Mouse (Mus musculus): Measurements from ENCODE around the gene Tlr4. TPM values are rescaled to one million over a fixed set of nuclear protein-coding genes. Genes with fewer than 3 reads are reported as not detected.

The Tlr4 gene
- polyA plus RNA-seq, 1 experiment from 2014 or later = 0.91 TPM

GRCm38 (mm10) chr4:66894981-66895380, 67.6 kb downstream of the Tlr4 start:
- DNase-seq (no peak), ATAC-seq (ENCODE audit: insufficient read depth) (no peak)
- WGBS = 48% methylated on average over 7 of the region's 7 CpGs
- Histone ChIP-seq H3K36me3 (ENCODE audit: insufficient read depth) (no peaks in the 10 kb centered on the region), H3K9me3 (ENCODE audit: low read depth, low read length) (no peaks in the 10 kb centered on the region), H3K9ac (no peak overlapping the region), H3K4me2 (no peak overlapping the region), H3K27ac (ENCODE audit: low read depth) (no peak overlapping the region), H3K4me3 (ENCODE audit: low read depth, low read length) (no peak overlapping the region), H3K27me3 (ENCODE audit: insufficient read depth, low read length) (no peaks in the 10 kb centered on the region), H3K4me1 (ENCODE audit: insufficient read depth) (no peaks in the 10 kb centered on the region)
- TF ChIP-seq CTCF (IDR thresholded peaks at IDR 0.05; ENCODE audit: low read depth) = no peak

DNA sequence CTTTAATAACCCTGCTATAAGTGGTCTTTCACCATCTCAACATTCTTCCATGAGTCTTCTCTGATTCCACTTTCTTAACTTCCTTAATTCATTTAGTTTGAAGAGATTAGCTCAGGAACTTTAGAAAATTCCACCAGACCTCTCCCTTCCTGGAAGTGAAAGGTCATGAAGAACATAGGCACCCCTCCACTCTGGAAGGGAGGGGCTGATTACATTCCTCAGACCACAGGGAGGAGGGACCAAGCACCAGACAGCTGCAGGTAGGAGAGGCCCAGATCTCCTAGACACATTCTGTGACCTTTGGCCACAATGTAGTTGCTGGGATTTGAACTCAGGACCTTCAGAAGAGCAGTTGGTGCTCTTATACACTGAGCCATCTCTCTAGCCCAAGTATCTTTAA, 72.7 kb downstream of the Tlr4 start:
- H3K9ac ChIP-seq = no peak overlapping the region
- H3K27ac ChIP-seq (ENCODE audit: low read depth) = no peak overlapping the region
- H3K27me3 ChIP-seq (ENCODE audit: insufficient read depth, low read length) = no peaks in the 10 kb centered on the region
- no peaks in the 10 kb centered on the region for H3K9me3 ChIP-seq (ENCODE audit: low read depth, low read length)
- no peaks in the 10 kb centered on the region for H3K36me3 ChIP-seq (ENCODE audit: insufficient read depth)
- ATAC-seq (ENCODE audit: insufficient read depth) (no peak), DNase-seq (no peak)
- no peak overlapping the region for H3K4me3 ChIP-seq (ENCODE audit: low read depth, low read length)
- H3K4me2 ChIP-seq = no peak overlapping the region
- no peak for TF ChIP-seq CTCF (IDR thresholded peaks at IDR 0.05; ENCODE audit: low read depth)
- no peaks in the 10 kb centered on the region for H3K4me1 ChIP-seq (ENCODE audit: insufficient read depth)

DNA sequence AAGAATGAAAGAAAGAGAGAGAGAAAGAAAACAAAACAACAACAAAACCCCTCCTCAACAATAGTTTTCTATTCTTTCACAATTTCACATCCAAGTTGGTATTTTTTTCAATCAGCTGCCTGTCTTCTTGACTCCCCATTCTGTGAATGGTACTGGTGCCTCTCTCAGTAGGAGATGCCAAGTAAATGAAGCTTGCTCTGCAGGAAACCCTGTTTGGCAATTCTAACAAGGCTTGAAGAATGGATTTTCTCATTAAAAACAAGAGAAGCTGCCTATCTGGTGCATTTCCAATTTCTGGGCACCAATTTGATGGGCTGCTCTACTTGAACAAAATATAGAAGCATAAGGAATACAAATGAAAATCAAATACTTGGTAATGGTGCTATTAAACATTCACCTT, 74.1 kb downstream of the Tlr4 start:
- Histone ChIP-seq H3K27me3 (ENCODE audit: insufficient read depth, low read length) (no peaks in the 10 kb centered on the region), H3K4me2 (no peak overlapping the region), H3K4me1 (ENCODE audit: insufficient read depth) (no peaks in the 10 kb centered on the region), H3K27ac (ENCODE audit: low read depth) (no peak overlapping the region), H3K9ac (no peak overlapping the region), H3K4me3 (ENCODE audit: low read depth, low read length) (no peak overlapping the region), H3K36me3 (ENCODE audit: insufficient read depth) (no peaks in the 10 kb centered on the region), H3K9me3 (ENCODE audit: low read depth, low read length) (no peaks in the 10 kb centered on the region)
- no peak for TF ChIP-seq CTCF (IDR thresholded peaks at IDR 0.05; ENCODE audit: low read depth)
- ATAC-seq (ENCODE audit: insufficient read depth) = no peak
- no peak for DNase-seq

DNA sequence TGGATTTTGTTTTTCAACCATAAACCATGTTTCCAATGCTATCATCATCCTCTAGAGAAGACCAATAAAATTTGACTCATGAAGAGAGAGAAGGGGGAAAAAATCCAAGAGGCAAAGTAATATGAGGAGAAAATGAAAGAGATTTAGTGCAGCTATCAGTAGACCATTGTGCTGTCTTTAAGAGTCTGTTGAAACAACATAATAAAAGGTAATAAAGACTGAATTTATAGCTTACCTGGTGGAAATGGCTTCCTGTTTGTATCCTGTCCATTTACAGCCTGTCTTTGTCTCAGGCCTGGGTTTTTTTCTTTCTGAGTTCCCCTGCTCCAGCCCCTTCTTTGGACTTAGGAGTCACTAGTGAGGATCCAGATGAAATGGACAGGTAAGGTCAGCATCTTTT, 81.0 kb downstream of the Tlr4 start:
- Histone ChIP-seq H3K27ac (ENCODE audit: low read depth) (no peak overlapping the region), H3K27me3 (ENCODE audit: insufficient read depth, low read length) (no peaks in the 10 kb centered on the region), H3K4me3 (ENCODE audit: low read depth, low read length) (no peak overlapping the region), H3K4me1 (ENCODE audit: insufficient read depth) (no peaks in the 10 kb centered on the region), H3K9me3 (ENCODE audit: low read depth, low read length) (no peaks in the 10 kb centered on the region), H3K36me3 (ENCODE audit: insufficient read depth) (no peaks in the 10 kb centered on the region), H3K4me2 (no peak overlapping the region), H3K9ac (no peak overlapping the region)
- ATAC-seq (ENCODE audit: insufficient read depth) = no peak
- no peak for TF ChIP-seq CTCF (IDR thresholded peaks at IDR 0.05; ENCODE audit: low read depth)
- no peak for DNase-seq

- ATAC-seq (ENCODE audit: insufficient read depth) = no peak
- H3K4me1 ChIP-seq (ENCODE audit: insufficient read depth) = no peaks in the 10 kb centered on the region
- no peaks in the 10 kb centered on the region for H3K36me3 ChIP-seq (ENCODE audit: insufficient read depth)
- TF ChIP-seq CTCF (IDR thresholded peaks at IDR 0.05; ENCODE audit: low read depth) = no peak
- no peak overlapping the region for H3K4me3 ChIP-seq (ENCODE audit: low read depth, low read length)
- DNase-seq = no peak
- H3K27ac ChIP-seq (ENCODE audit: low read depth) = no peak overlapping the region
- WGBS = 76% methylated on average over 3 of the region's 3 CpGs
- no peak overlapping the region for H3K9ac ChIP-seq
- no peaks in the 10 kb centered on the region for H3K27me3 ChIP-seq (ENCODE audit: insufficient read depth, low read length)
- H3K4me2 ChIP-seq = no peak overlapping the region
- no peaks in the 10 kb centered on the region for H3K9me3 ChIP-seq (ENCODE audit: low read depth, low read length)
These were observed 92.4 kb downstream of the Tlr4 start for GRCm38 (mm10) chr4:66919630-66920372.

DNA sequence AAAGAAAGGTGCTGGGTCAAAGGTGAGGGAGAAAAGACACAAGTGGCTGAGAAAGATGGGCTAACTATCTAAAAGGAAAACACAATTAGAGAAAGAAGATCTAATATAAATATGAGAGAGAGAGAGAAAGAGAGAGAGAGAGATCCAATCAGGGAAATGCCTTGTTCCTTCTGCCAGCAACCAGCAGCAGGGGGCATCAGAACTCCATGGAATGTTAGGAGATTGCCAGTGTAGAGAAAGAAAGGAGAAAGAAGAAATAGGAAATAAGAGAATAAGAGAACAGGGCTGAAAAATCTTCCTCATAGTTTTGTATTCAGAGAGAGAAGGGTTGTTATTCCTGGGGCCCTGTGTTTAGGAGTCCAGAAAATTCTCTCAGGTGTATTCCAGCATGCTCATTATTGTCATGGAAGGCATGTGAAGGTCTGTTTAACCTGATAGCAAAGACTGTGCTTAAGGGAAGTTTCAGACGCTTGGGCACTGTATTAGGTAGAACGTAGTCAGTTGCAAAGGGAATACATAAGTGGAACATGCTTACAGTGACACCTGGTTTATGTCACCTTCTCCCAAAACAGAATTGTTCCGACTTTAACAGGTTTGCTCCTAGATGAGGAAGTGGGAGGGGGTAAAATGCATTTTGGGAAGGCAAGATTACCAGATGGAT, 96.4 kb downstream of the Tlr4 start:
- Histone ChIP-seq H3K4me1 (ENCODE audit: insufficient read depth) (no peaks in the 10 kb centered on the region), H3K4me3 (ENCODE audit: low read depth, low read length) (no peak overlapping the region), H3K9ac (no peak overlapping the region), H3K4me2 (no peak overlapping the region), H3K27me3 (ENCODE audit: insufficient read depth, low read length) (no peaks in the 10 kb centered on the region), H3K9me3 (ENCODE audit: low read depth, low read length) (no peaks in the 10 kb centered on the region), H3K36me3 (ENCODE audit: insufficient read depth) (no peaks in the 10 kb centered on the region), H3K27ac (ENCODE audit: low read depth) (no peak overlapping the region)
- TF ChIP-seq CTCF (IDR thresholded peaks at IDR 0.05; ENCODE audit: low read depth) = peak; percentile 69
- ATAC-seq (ENCODE audit: insufficient read depth) (no peak), DNase-seq (peak; percentile 69)
- 30% methylated on average over 3 of the region's 3 CpGs for WGBS

- Histone ChIP-seq H3K36me3 (ENCODE audit: insufficient read depth) (no peaks in the 10 kb centered on the region), H3K4me1 (ENCODE audit: insufficient read depth) (no peaks in the 10 kb centered on the region), H3K4me2 (no peak overlapping the region), H3K27me3 (ENCODE audit: insufficient read depth, low read length) (no peaks in the 10 kb centered on the region), H3K4me3 (ENCODE audit: low read depth, low read length) (no peak overlapping the region), H3K9me3 (ENCODE audit: low read depth, low read length) (no peaks in the 10 kb centered on the region), H3K9ac (no peak overlapping the region), H3K27ac (ENCODE audit: low read depth) (no peak overlapping the region)
- no peak for ATAC-seq (ENCODE audit: insufficient read depth)
- WGBS = 44% methylated on average over 4 of the region's 4 CpGs
- TF ChIP-seq CTCF (IDR thresholded peaks at IDR 0.05; ENCODE audit: low read depth) = no peak
- DNase-seq = no peak
These were observed 98.7 kb downstream of the Tlr4 start for GRCm38 (mm10) chr4:66926066-66926465.
